Mouse (Mus musculus) liver, adult 2 months (tissue): ENCODE results near the gene Fxyd2.

Experiments
- CTCF ChIP-seq: fragments of 200-500 bp; IDR thresholded peaks from 2 replicates; pipeline ENCODE4 v1.5.1; 2011; ENCODE audit warnings: low read depth, low read length, control low read depth
- POLR2A ChIP-seq: fragments of 200-500 bp; IDR thresholded peaks from 2 replicates; pipeline ENCODE4 v1.6.1; 2011; ENCODE audit warnings: low read length, control low read depth; ENCODE audit not compliant: insufficient read depth; ENCODE audit errors: extremely low read depth

DNA sequence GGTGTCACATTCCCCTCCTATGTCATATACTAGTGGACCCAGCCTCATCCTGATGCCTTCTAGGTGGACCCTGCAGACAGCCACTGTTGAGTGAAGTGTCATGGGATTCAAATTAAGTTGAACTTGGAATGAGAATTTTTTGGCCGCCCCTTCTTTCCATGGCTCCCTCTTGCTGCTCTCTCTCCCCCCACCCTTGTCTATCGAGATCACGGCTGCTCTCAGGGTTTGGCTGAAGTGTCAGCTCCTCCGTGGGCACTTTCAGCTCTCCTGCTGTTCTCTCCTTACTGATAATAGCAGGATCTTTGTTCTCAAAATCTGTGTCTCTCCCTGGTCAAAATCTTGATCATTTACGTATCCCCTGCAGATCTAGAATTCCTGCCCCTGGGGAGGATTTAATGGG is 16.6 kb upstream of the Fxyd2 start:
- TF ChIP-seq CTCF (no peak), POLR2A (no peak)
